Mouse (Mus musculus): Measurements from ENCODE around the gene Krt80.

DNA sequence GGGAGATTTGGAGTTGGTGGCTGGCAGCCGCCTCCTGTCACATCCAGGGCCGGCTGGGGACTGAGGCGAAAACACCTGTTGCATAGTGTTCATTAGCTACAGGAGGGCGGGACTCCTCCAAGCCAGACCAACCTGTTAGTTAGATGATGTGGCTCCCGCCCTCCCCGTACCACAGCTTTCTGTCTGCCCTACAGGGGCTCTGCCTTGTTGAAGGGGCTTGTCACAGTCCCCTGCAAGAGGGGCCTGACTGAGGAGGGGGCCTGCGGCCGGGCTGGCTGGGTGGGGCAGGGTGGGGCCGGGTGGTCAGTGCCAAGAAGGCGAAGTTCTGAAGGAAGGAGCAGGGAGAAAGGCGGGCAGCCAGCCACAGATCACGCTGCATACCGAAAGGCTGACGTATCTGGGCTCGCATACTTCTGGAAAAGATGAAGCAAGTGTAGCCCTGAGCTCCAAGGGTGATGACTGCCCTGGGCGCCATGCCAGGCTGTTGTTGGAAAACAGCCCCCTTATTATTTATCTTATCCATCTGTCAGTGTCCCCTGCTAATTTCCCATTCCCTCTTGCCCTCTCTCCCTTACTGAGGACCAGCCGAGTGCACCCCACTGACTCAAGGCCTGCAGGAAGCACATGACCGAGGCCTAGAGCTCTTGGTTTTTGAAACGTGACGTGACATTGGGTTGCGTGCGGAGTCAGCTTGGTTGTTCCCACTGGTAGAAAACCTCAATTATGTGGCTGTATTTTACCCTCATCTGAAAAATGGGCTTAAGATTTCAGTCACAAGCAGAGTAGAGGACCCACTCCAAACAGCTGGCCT is at the start of gene Krt80:
- no peak for TF ChIP-seq POLR2A (IDR thresholded peaks at IDR 0.05; ENCODE audit: insufficient read depth, low read depth, low read length)
- TF ChIP-seq CTCF (IDR thresholded peaks at IDR 0.05), result no peak

Data from heart, adult 2 months (tissue).